Mouse (Mus musculus): ENCODE results near the gene Aox4.

GRCm38 (mm10) chr1:58210203-58210602, at the start of gene Aox4:
- TF ChIP-seq POLR2A (IDR thresholded peaks at IDR 0.05; ENCODE audit: low read depth, low read length) (no peak), CTCF (conservative IDR thresholded peaks at IDR 0.05 in 1 of 2, IDR thresholded peaks at IDR 0.05 in 1 of 2; ENCODE audit: low read depth in 2 of 2, low read length in 2 of 2) (no peak), EP300 (IDR thresholded peaks at IDR 0.05; ENCODE audit: low read length) (no peak), MAZ (IDR thresholded peaks at IDR 0.05; ENCODE audit: low read depth, low read length) (no peak), MYC (IDR thresholded peaks at IDR 0.05; ENCODE audit: low read depth, low read length) (no peak), MXI1 (IDR thresholded peaks at IDR 0.05; ENCODE audit: low read depth, low read length) (no peak), HCFC1 (IDR thresholded peaks at IDR 0.05; ENCODE audit: low read depth, low read length) (no peak), TCF12 (IDR thresholded peaks at IDR 0.05; ENCODE audit: low read depth, low read length) (no peak), USF2 (conservative IDR thresholded peaks at IDR 0.05; ENCODE audit: low read depth, low read length) (no peak), MAFK (IDR thresholded peaks at IDR 0.05; ENCODE audit: insufficient replicate concordance, low read length) (no peak), POLR2AphosphoS2 (IDR thresholded peaks at IDR 0.05; ENCODE audit: low read depth, low read length) (no peak), USF1 (IDR thresholded peaks at IDR 0.05; ENCODE audit: low read depth, low read length) (no peak), MAX (IDR thresholded peaks at IDR 0.05; ENCODE audit: low read length) (no peak)

Measured in CH12.LX (cell line).